Mouse (Mus musculus) lung, embryonic 16.5 days (tissue): ENCODE data around the gene Kif21a. TPM values are rescaled to one million over a fixed set of nuclear protein-coding genes. Genes with fewer than 3 reads are reported as not detected.

Source experiments
- ATAC-seq: fragments of 200-750 bp; cut with Nextera tagmentation; 2 replicates; pipeline ENCODE4 v1.8.0; 2017; ENCODE audit warnings: low read depth, mild to moderate bottlenecking, moderate library complexity
- H3K27ac ChIP-seq: fragments of 300-500 bp; sonication (generic); 2 replicates; pipeline ENCODE4 v1.5.1; 2014; ENCODE audit warnings: mild to moderate bottlenecking, control low read depth, low read length
- H3K27me3 ChIP-seq: fragments of 300-500 bp; sonication (generic); 2 replicates; pipeline ENCODE4 v1.6.1; 2014; ENCODE audit warnings: low read depth, low read length, mixed read lengths; ENCODE audit not compliant: control insufficient read depth, insufficient read depth
- H3K36me3 ChIP-seq: fragments of 300-500 bp; sonication (generic); 2 replicates; pipeline ENCODE4 v1.6.1; 2014; ENCODE audit warnings: low read length; ENCODE audit not compliant: control insufficient read depth, insufficient read depth
- H3K4me1 ChIP-seq: fragments of 300-500 bp; sonication (generic); replicated peaks from 2 replicates; pipeline ENCODE4 v1.6.1; 2014; ENCODE audit warnings: low read length, mixed read lengths; ENCODE audit not compliant: control insufficient read depth, insufficient read depth
- H3K4me2 ChIP-seq: fragments of 300-500 bp; sonication (generic); 2 replicates; pipeline ENCODE4 v1.6.1; 2014; ENCODE audit warnings: low read depth, low read length, control low read depth
- H3K4me3 ChIP-seq: fragments of 300-500 bp; sonication (generic); 2 replicates; pipeline ENCODE4 v1.5.1; 2014; ENCODE audit warnings: mild to moderate bottlenecking, low read length, control low read depth
- H3K9ac ChIP-seq: fragments of 300-500 bp; sonication (generic); 2 replicates; pipeline ENCODE4 v1.6.1; 2014; ENCODE audit warnings: low read length, control low read depth
- H3K9me3 ChIP-seq: fragments of 300-500 bp; sonication (generic); 2 replicates; pipeline ENCODE4 v1.6.1; 2016; ENCODE audit warnings: low read length; ENCODE audit not compliant: control insufficient read depth
- WGBS: fragments of 180-500 bp; shearing (Covaris S2); extraction: QIAGEN DNeasy Blood & Tissue Kit; methylation state at CpG from one replicate; pipeline ENCODE4 v1.1.7; 2014; 5-methylcytosine and 5-hydroxymethylcytosine counted together
- polyA plus RNA-seq: library from polyadenylated mRNA; unstranded; fragments of >200 nt; fragmentation: Nextera tagmentation; extraction: Ambion mirVana; gene quantifications from 2 replicates; pipeline ENCODE4 v1.2.1, GENCODE M21; 2015

The Kif21a gene
- polyA plus RNA-seq, 1 experiment from 2014 or later: 7.1 TPM

DNA sequence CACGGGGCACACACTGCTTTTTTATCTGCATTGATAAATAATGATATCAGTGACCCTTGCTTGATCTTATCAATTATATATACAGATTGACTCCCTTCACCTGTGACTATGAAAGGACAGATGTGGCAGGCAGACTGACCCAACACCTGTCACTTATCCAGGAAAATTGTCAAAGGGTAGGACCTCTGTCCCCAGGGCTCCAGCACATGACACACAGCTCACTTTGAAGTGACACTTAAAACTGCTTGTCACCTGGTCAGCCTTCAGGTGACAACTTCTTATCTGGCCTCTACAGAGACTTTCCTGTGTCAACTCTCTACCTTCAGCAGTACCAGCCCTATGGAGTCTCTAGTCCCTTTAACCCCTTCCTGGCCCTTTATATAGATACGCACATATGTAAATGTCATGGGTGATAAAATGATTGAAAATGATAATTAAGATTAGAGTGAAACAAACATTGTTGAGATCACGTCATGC lies 7.2 kb upstream of the Kif21a start:
- ATAC-seq: no peak
- Histone ChIP-seq H3K9me3 (no peaks in the 10 kb centered on the region), H3K9ac (no peak overlapping the region), H3K4me2 (no peak overlapping the region), H3K27me3 (no peaks in the 10 kb centered on the region), H3K4me1 (no peaks in the 10 kb centered on the region), H3K4me3 (no peak overlapping the region), H3K27ac (no peak overlapping the region), H3K36me3 (no peaks in the 10 kb centered on the region)
- WGBS: 44% methylated on average over 3 of the region's 3 CpGs

DNA sequence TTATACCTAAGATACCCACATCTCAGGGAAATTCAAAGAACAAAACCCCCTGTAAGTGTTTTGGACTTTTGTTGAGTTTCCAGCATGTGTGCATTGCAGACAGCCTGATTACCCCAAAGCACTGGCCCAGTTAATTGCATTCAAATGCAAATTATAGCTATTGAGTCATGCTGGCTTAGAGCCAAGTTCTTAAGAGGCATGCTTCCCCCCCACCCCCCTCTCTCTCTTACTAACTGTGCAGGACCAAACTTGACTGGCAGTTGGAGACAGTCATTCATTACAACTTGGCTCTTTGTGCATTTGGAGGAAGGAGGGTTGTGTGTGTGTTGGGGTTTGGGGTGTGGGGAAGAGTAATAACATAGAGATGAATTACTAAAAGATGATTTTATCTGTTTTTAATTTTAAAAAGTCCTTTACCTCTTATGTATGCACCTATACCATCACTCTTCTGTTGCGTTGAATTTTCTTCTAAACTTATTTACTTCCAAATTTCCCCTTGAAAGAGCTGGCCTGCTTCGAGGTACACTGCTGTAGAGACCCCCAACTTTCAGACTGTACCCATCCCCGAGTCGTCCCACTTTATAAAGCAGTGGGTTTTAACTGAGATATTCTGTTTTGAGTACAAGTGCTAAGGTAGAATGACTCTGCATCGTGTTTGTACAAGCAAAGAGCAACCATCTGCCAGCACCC lies 6.6 kb upstream of the Kif21a start:
- Histone ChIP-seq H3K27me3 (no peaks in the 10 kb centered on the region), H3K36me3 (no peaks in the 10 kb centered on the region), H3K27ac (no peak overlapping the region), H3K9ac (no peak overlapping the region), H3K4me3 (no peak overlapping the region), H3K4me1 (no peaks in the 10 kb centered on the region), H3K9me3 (no peaks in the 10 kb centered on the region), H3K4me2 (no peak overlapping the region)
- 39% methylated on average over 5 of the region's 5 CpGs for WGBS
- ATAC-seq: no peak

DNA sequence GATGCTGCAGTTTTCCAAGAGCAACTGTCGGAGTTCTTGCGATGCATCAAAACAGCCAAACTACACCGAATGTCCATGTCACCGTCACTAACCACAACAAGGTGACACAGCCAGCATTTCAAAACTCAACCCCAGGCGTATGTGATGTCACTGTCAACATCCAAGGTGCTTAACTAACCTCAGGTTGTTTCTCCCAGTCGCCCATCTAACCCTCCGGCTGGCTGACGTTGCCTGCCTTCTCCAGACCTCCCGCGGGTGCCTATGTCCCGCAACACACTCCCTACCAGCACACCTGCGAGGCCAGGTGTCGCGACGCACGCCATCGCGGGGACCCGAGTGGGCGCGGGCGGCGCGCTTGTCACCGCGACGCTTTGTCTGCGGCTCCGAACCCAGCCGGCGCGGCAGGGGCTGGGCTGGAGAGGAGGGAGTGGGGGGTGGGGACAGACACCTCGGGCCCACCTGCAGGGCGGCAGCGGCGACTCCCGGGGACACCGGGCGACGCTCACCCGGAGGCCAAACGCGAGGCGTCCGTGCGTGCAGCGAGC lies 725 bp downstream of the Kif21a start:
- WGBS: under 1% methylated on average over 37 of the region's 47 CpGs
- H3K9me3 ChIP-seq: no peaks in the 10 kb centered on the region

DNA sequence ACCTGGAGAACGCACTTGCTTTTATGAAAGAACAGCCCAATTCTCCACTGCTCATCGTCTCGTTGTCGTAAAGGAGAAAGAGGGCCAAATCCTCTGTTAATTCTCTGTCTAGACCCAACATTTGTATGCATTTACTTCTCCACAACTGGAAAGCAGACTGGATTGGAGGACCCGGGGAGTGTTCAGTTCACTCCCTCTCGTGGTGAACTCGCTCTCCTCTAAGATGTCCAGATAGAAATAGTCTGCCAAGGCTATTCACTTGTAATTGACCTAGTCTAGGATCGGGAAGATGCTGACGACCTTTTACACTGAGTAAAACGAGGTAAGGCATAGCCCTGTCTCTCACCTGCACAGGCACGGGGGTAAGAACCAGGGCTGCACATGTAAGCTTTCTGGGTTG lies 2.1 kb downstream of the Kif21a start:
- no peaks in the 10 kb centered on the region for H3K36me3 ChIP-seq
- no peak for ATAC-seq
- WGBS: 89% methylated on average over 11 of the region's 11 CpGs

More for the DNA sequence above, 725 bp downstream of the Kif21a start:
- peak overlapping the region; percentile 81 for H3K9ac ChIP-seq
- no peaks in the 10 kb centered on the region for H3K27me3 ChIP-seq
- peaks cover 7% of the 10 kb centered on the region; the same call in 1 of the 2 replicates for H3K4me1 ChIP-seq
- H3K4me2 ChIP-seq: peak overlapping the region; percentile 100
- H3K36me3 ChIP-seq: no peaks in the 10 kb centered on the region
- peak overlapping the region; percentile 80 for H3K27ac ChIP-seq
- ATAC-seq: peak; percentile 66
- H3K4me3 ChIP-seq: peak overlapping the region; percentile 87

DNA sequence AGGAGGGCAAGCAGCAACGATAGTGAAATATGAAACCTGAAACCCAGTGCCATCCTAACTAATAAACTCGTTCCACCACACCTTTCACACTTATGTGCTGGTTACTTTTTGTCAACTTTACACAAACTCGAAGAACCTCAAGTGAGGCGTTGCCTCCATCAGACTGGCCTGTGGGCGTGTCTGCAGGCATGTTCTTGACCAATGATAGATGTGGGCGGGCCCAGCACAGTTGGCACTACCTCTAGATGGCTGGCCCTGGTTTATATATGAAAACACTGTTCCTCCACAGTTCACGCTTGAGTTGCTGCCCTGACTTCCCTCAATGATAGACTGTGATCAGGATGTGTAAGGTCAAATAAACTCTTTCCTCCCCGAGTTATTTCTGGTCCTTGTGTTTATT lies 3.2 kb downstream of the Kif21a start:
- Histone ChIP-seq H3K4me1 (peaks cover 7% of the 10 kb centered on the region; the same call in 1 of the 2 replicates), H3K9me3 (no peaks in the 10 kb centered on the region), H3K4me2 (no peak overlapping the region), H3K36me3 (no peaks in the 10 kb centered on the region), H3K4me3 (no peak overlapping the region), H3K9ac (no peak overlapping the region), H3K27me3 (no peaks in the 10 kb centered on the region), H3K27ac (no peak overlapping the region)
- WGBS: 48% methylated on average over 8 of the region's 8 CpGs
- ATAC-seq: no peak

More for the DNA sequence above, 2.1 kb downstream of the Kif21a start:
- Histone ChIP-seq H3K4me2 (no peak overlapping the region), H3K27ac (no peak overlapping the region), H3K27me3 (no peaks in the 10 kb centered on the region), H3K4me3 (no peak overlapping the region), H3K9me3 (no peaks in the 10 kb centered on the region), H3K9ac (no peak overlapping the region), H3K4me1 (peaks cover 7% of the 10 kb centered on the region; the same call in 1 of the 2 replicates)

DNA sequence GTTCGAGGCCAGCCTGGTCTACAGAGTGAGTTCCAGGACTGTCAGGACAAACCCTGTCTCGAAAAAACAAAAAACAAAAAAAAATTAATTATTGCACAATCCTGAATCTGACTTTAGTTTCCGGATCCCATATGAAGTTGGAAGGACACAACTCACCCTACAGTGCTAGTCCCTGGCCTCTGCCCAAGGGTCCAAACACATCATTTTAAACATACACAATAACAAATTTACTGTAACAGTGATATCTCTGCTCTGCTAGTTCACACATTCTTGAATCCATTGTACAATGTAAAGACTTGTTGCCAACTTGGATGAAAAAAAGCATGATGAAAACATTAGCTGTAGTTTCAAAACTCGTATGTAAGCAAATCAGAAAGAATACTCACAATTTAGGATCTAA lies 6.5 kb downstream of the Kif21a start:
- 61% methylated on average over 4 of the region's 4 CpGs for WGBS
- Histone ChIP-seq H3K27ac (no peak overlapping the region), H3K9ac (no peak overlapping the region), H3K27me3 (no peaks in the 10 kb centered on the region), H3K9me3 (no peaks in the 10 kb centered on the region), H3K36me3 (no peaks in the 10 kb centered on the region), H3K4me2 (no peak overlapping the region), H3K4me3 (no peak overlapping the region), H3K4me1 (0 out of 2 replicates have a peak, but pooled peaks cover 3% of the 10 kb centered on the region)
- peak; percentile 86 for ATAC-seq

DNA sequence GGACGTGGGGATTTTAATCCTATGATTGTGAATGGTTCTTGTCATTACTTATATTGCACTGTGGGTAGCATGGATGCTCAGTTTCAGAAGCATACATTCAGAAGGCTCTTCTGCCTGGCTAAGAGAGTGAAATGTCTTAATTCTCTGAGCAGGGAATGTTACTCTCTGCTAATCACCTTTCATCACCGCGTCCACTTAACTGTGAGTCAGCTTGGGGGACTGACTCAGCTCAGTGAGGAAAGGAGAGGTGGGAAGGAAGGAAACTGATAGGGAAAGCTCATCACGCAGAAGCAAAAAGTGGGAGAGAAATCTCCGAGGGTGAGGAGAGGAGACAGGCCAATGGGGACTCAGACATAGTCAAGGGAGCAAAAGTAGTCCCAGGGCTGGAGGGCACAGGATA lies 10.9 kb downstream of the Kif21a start:
- H3K27ac ChIP-seq: no peak overlapping the region
- H3K4me3 ChIP-seq: no peak overlapping the region
- H3K9me3 ChIP-seq: no peaks in the 10 kb centered on the region
- H3K4me2 ChIP-seq: no peak overlapping the region
- H3K36me3 ChIP-seq: no peaks in the 10 kb centered on the region
- no peaks in the 10 kb centered on the region for H3K27me3 ChIP-seq
- 77% methylated on average over 5 of the region's 5 CpGs for WGBS
- ATAC-seq: no peak
- H3K4me1 ChIP-seq: no peaks in the 10 kb centered on the region
- H3K9ac ChIP-seq: no peak overlapping the region

DNA sequence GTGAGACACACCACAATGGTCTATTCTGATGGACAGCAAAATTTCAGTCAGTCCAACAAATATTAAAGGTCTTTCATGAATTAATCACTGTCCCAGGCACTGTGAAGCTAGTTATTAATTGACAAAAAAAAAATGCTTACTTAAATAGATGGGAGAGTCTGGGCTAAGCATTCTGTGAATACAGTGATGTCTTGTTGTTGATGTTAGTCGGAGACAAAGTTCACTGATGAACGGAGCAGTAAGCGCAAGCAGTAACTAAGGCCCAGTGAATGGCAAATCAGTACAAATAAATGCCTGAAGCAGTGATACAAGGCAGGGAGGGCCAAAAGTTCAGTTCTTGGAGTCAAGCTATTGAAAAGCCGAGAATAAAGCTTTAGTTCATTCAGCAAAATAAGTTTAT lies 15.7 kb downstream of the Kif21a start:
- Histone ChIP-seq H3K4me2 (no peak overlapping the region), H3K36me3 (no peaks in the 10 kb centered on the region), H3K9me3 (no peaks in the 10 kb centered on the region), H3K27me3 (no peaks in the 10 kb centered on the region), H3K9ac (no peak overlapping the region), H3K4me3 (no peak overlapping the region), H3K4me1 (no peaks in the 10 kb centered on the region), H3K27ac (no peak overlapping the region)
- WGBS: 67% methylated on average over 4 of the region's 4 CpGs
- ATAC-seq: no peak

DNA sequence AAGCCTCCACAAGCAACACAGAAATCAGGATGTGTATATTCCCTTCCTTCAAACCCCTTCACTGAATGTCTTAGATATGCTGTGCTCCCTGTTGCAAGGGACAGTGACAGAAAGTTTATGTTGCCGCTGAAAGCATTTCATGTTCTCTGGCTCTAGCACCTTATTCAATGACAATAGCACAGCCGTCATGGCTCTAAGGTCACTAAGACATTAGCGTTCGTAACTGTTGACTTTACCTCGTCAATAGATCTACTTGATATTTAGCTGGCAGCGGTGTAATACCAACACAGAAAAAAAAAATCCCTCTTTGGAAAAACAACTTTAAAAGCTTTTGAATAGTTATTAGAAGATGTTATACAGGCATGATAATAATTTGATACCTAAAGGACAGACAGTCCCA lies 16.2 kb downstream of the Kif21a start:
- Histone ChIP-seq H3K36me3 (no peaks in the 10 kb centered on the region), H3K4me1 (no peaks in the 10 kb centered on the region), H3K27ac (no peak overlapping the region), H3K9me3 (no peaks in the 10 kb centered on the region), H3K27me3 (no peaks in the 10 kb centered on the region), H3K4me2 (no peak overlapping the region), H3K4me3 (no peak overlapping the region), H3K9ac (no peak overlapping the region)
- WGBS: 58% methylated on average over 6 of the region's 6 CpGs
- no peak for ATAC-seq
